Mouse (Mus musculus) olfactory bulb, adult 2 months (tissue): ENCODE measurements around the gene Plxdc2.

Source experiments
- CTCF ChIP-seq: fragments of 200-500 bp; IDR thresholded peaks from 2 replicates; pipeline ENCODE4 v1.5.1; 2012; ENCODE audit warnings: low read depth, mild to moderate bottlenecking, low read length, moderate library complexity; ENCODE audit not compliant: insufficient read depth
- POLR2A ChIP-seq: fragments of 200-500 bp; IDR thresholded peaks from 2 replicates; pipeline ENCODE4 v1.6.1; 2012; ENCODE audit warnings: mild to moderate bottlenecking, low read depth, low read length, moderate library complexity; ENCODE audit not compliant: insufficient read depth

GRCm38 (mm10) chr2:16759766-16760165 lies 403.7 kb downstream of the Plxdc2 start:
- TF ChIP-seq POLR2A (no peak), CTCF (no peak)
